Mouse (Mus musculus) G1E (cell line): ENCODE data around the gene Mrpl22. TPM values are rescaled to one million over a fixed set of nuclear protein-coding genes. Genes with fewer than 3 reads are reported as not detected.
"Not testable (repeated sequence)": the region's sequence is repeated elsewhere in the genome, so short reads cannot be mapped to it uniquely, and the experiment has no call there.

Source experiments
- ATAC-seq: 2 replicates; pipeline ENCODE4 v1.8.0; 2016; ENCODE audit warnings: mild to moderate bottlenecking; ENCODE audit not compliant: insufficient number of reproducible peaks, poor library complexity, low FRiP score, severe bottlenecking; ENCODE audit errors: extremely low read depth
- DNase-seq: peaks from one replicate; pipeline ENCODE4 v3.0.0; 2012; ENCODE audit warnings: low spot score
- H3K27me3 ChIP-seq: 2 replicates; pipeline ENCODE4 v1.6.1; 2012; ENCODE audit warnings: mild to moderate bottlenecking, low read length, inconsistent platforms; ENCODE audit not compliant: insufficient read depth
- H3K36me3 ChIP-seq: replicated peaks from 2 replicates; pipeline ENCODE3; 2012; ENCODE audit warnings: mild to moderate bottlenecking, inconsistent platforms
- H3K4me1 ChIP-seq: 2 replicates; pipeline ENCODE4 v1.6.1; 2012; ENCODE audit warnings: low read depth, low read length, inconsistent platforms, mixed read lengths; ENCODE audit not compliant: insufficient read depth
- H3K4me3 ChIP-seq: 2 replicates; pipeline ENCODE4 v1.5.1; 2012; ENCODE audit warnings: low read depth, mild to moderate bottlenecking, inconsistent platforms, low read length, moderate library complexity, mixed read lengths
- H3K9me3 ChIP-seq: replicated peaks from 2 replicates; pipeline ENCODE4 v1.6.1; 2012; ENCODE audit warnings: inconsistent platforms
- CTCF ChIP-seq: IDR thresholded peaks from 2 replicates; pipeline ENCODE4 v1.5.1; 2012; ENCODE audit warnings: low read depth, low read length, inconsistent platforms, mixed read lengths
- GATA1 ChIP-seq: IDR thresholded peaks from 2 replicates; pipeline ENCODE4 v1.6.1; 2012; ENCODE audit warnings: borderline replicate concordance, low read length, inconsistent platforms, mixed read lengths
- GATA2 ChIP-seq: IDR thresholded peaks from 2 replicates; pipeline ENCODE4 v1.6.1; 2012; ENCODE audit warnings: low read depth, low read length, inconsistent platforms, borderline replicate concordance
- POLR2AphosphoS5 ChIP-seq: IDR thresholded peaks from 2 replicates; pipeline ENCODE4 v1.6.1; 2012; ENCODE audit warnings: low read depth, low read length, inconsistent platforms; ENCODE audit not compliant: insufficient replicate concordance
- TAL1 ChIP-seq: conservative IDR thresholded peaks from 2 replicates; pipeline ENCODE4 v1.6.1; 2012; ENCODE audit warnings: low read depth, low read length, inconsistent platforms, mixed read lengths
- polyA plus RNA-seq: library from polyadenylated mRNA; stranded (reverse); fragments of >175 nt; gene quantifications from 2 replicates; pipeline ENCODE4 v1.2.3, GENCODE M21; 2012
- total RNA-seq, 2 experiments: library from RNA; stranded (forward) in 1 of 2; stranded (reverse) in 1 of 2; fragments of 200-1000 nt in 1 of 2; fragments of >200 nt in 1 of 2; fragmentation: Nextera tagmentation in 1 of 2; gene quantifications; 2 replicates each; pipeline ENCODE4 v1.2.3; 2014 to 2017

Mrpl22 gene
- total and polyA plus RNA-seq, 3 experiments: 19.0 to 72.6 (median 67.5) TPM

- H3K27me3 ChIP-seq: no peaks in the 10 kb centered on the region
- ATAC-seq (no peak), DNase-seq (peak; percentile 58)
- H3K9me3 ChIP-seq: peaks cover 2% of the 10 kb centered on the region; the same call in 1 of the 2 replicates
- peaks cover 26% of the 10 kb centered on the region for H3K4me1 ChIP-seq
- no peak for TF ChIP-seq CTCF
- no peak for TF ChIP-seq GATA1
- TF ChIP-seq POLR2AphosphoS5: no peak
- no peak for TF ChIP-seq TAL1
- no peak for TF ChIP-seq GATA2
- H3K4me3 ChIP-seq: peak within 1 kb of the TSS; percentile 99
- peaks cover 42% of the 10 kb centered on the region for H3K36me3 ChIP-seq
Measured at GRCm38 (mm10) chr11:58168167-58168915, 3.1 kb upstream of the Mrpl22 start, which contains the start of gene Gemin5. Gene Gemin5 (minus strand): TSS chr11:58168539.

- Histone ChIP-seq H3K9me3 (peaks cover 2% of the 10 kb centered on the region; the same call in 1 of the 2 replicates), H3K4me3 (no peak overlapping the region), H3K36me3 (peaks cover 42% of the 10 kb centered on the region), H3K27me3 (no peaks in the 10 kb centered on the region), H3K4me1 (peaks cover 30% of the 10 kb centered on the region)
- no peak for TF ChIP-seq GATA2
- TF ChIP-seq TAL1: no peak
- no peak for TF ChIP-seq GATA1
- TF ChIP-seq CTCF: no peak
- ATAC-seq: no peak
- DNase-seq: no peak
Measured at GRCm38 (mm10) chr11:58169666-58170065, 1.8 kb upstream of the Mrpl22 start.

GRCm38 (mm10) chr11:58179563-58179962 lies 8.1 kb downstream of the Mrpl22 start:
- H3K36me3 ChIP-seq: peaks cover 62% of the 10 kb centered on the region
- H3K9me3 ChIP-seq: no peaks in the 10 kb centered on the region
- TF ChIP-seq POLR2AphosphoS5 (no peak), TAL1 (no peak), GATA1 (no peak), CTCF (peak; percentile 92)
- H3K4me1 ChIP-seq: peaks cover 3% of the 10 kb centered on the region; the same call in 1 of the 2 replicates
- DNase-seq (peak; percentile 39), ATAC-seq (peak; percentile 28; the same call in 1 of the 2 replicates)
- H3K27me3 ChIP-seq: no peaks in the 10 kb centered on the region
- H3K4me3 ChIP-seq: no peak overlapping the region

- not testable (repeated sequence) for DNase-seq, H3K9me3 ChIP-seq, H3K4me3 ChIP-seq, ATAC-seq, H3K4me1 ChIP-seq, H3K27me3 ChIP-seq
- peaks cover 57% of the 10 kb centered on the region for H3K36me3 ChIP-seq
Measured at GRCm38 (mm10) chr11:58179986-58180385, 8.5 kb downstream of the Mrpl22 start.

- peaks cover 3% of the 10 kb centered on the region; the same call in 1 of the 2 replicates for H3K4me1 ChIP-seq
- peaks cover 50% of the 10 kb centered on the region for H3K36me3 ChIP-seq
- ATAC-seq (no peak), DNase-seq (no peak)
- TF ChIP-seq TAL1 (no peak), GATA2 (no peak), GATA1 (no peak), CTCF (no peak), POLR2AphosphoS5 (no peak)
- H3K4me3 ChIP-seq: no peak overlapping the region
- no peaks in the 10 kb centered on the region for H3K9me3 ChIP-seq
- no peaks in the 10 kb centered on the region for H3K27me3 ChIP-seq
Measured at GRCm38 (mm10) chr11:58180756-58181155, 9.3 kb downstream of the Mrpl22 start.

- no peaks in the 10 kb centered on the region for H3K9me3 ChIP-seq
- peaks cover 22% of the 10 kb centered on the region for H3K36me3 ChIP-seq
- ATAC-seq: no peak
- peaks cover 6% of the 10 kb centered on the region for H3K27me3 ChIP-seq
- DNase-seq: no peak
- H3K4me1 ChIP-seq: no peaks in the 10 kb centered on the region
- H3K4me3 ChIP-seq: no peak overlapping the region
- TF ChIP-seq CTCF (no peak), GATA2 (no peak), TAL1 (no peak), POLR2AphosphoS5 (no peak), GATA1 (no peak)
Measured at GRCm38 (mm10) chr11:58183579-58183978, 12.1 kb downstream of the Mrpl22 start.
